Mouse (Mus musculus) lung, postnatal 4 days (tissue): Measurements from ENCODE around the gene Col6a6.
"Not testable (repeated sequence)": the region's sequence is repeated elsewhere in the genome, so short reads cannot be mapped to it uniquely, and the experiment has no call there.

Experiments used
- DNase-seq, 2 experiments: peaks; one replicate each; pipeline ENCODE4 v3.0.0; 2021

The Col6a6 gene

DNA sequence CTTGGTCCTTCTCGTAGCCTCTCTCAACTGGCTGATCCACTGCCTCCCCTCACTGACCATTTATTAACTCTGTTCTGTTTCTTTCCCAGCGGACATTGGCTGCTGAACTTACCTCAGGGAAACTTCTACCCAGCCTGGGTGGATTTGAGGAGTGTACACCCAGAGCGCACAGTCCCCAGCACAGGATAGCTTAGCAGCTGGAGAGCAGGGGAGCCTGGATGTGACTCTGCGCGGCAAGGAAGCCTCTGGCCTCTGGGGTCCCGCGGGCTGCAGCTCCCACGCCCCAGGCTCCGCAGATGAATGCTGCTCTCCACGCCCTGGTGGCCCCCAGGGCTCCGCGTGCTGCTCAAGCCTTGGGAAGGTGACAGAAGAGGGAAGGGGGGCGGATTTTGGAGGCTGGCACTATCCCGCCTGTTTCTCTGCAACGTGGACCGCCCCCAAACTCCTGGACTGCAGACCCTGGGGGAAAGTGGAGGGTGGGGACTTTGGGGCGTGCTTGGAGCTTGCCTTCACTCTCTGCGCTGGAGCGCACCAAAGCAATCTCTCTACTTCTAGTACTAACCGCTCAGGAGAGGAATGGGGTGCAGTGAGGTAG lies at the start of gene Col6a6:
TSS of gene Col6a6 (minus strand) at position 370 of the 595 bp plus-strand sequence.
- no peak for DNase-seq

DNA sequence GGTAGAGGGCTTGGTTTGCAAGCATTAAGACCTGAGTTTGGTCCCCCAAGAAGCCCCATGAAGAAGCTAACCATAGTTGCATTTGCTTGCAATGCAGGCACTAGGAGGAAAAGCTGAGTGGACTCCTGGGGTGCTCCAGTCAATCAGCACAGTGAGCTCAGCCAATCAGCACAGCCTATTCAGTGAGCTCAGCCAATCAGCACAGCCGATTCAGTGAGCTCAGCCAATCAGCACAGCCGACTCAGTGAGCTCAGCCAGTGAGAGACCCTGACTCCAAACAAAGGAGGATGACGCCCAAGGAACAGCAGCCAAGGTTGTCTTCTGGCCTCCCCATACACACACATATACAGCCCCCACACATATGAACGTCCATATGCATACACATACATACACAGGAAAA lies 48.2 kb upstream of the Col6a6 start:
- no peak for DNase-seq

DNA sequence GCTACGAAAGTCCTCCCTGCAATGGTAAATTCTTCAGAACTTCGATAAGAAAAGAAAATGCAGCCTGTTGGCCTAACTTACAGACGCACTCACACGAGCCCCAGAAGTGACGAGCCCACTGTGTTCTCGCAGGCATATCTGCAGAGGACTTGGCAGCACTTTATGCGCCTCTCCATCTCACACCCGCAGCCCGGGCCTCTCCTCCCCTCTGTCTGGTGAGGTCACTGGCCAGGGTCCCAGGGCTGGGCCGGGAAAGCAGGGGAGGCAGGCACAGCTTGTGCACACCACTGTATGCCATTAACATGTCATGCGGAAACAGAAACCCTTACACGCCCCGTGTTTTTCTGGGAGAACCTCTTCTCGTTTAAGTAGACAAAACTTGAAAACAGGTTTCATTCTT lies 43.7 kb upstream of the Col6a6 start:
- DNase-seq, result peak in 1 of 2 experiments; percentile 33

DNA sequence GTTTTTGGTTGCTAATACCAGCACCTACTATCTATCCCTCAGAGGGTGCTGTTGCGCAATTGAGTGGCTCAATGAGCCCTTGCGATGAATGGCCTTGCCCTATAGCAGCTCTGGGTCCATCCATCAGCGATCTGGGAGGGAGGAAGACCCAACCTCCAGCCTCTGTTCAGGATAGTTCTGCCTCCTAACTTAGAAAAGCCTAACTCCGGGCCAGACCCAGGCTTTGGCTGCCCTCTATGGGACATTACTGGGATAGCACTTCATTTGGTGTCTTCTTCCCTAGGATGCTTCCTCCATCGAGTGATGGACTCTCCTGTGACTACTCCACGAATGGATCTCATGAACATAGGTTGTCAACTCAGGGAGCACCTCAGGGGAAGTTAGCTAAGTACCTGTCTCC lies 29.8 kb upstream of the Col6a6 start:
- DNase-seq, result peak; percentile 30 to 69

DNA sequence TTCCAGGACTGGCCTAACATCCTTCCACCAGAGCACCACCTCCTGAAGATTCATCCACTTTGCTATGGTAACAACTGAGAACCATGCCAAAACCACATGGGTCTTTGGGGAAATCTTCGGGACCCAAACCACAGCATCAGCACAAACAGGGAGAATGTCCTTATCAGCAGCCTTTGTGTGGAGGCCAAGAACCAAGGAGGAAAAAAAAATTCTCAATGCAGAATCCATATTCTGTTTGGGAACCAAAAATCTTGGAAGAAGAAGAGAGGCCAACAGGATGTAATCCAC lies 24.8 kb upstream of the Col6a6 start:
- no peak for DNase-seq

DNA sequence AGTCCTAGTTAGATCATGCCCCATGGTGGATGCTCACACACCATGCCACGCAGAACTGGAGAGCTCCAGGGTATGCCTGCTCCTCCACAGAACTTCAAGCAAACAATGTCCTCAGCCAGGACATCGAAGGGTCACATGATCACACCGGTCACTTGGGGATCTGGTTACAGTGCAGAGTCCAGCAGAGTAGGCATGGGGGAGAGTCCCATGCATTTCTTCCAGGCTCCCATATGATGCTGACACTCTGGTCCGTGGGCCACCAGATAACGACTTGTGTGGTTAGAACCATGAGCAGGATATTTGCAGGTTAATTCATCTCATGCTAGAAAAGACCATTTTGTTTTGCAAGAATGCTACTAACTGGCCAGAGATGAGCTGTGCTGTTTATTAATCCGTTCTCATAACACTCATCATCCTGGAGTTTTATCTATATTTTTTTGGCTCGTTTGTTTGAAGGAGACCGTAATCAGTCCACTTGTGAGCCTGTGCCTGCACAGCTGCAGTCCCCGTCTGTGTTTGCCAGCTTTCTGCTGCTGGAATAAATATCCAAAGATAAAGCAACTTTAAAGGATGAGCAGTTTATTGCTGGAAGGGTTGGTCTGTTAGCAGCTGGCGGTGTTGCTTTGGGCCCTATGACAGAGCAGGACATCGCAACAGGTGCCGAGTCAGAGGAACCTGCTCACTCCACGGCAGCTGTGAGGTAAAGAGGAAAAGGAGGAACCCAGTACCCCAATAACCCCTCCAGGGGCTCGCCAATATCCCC lies 24.2 kb upstream of the Col6a6 start:
- DNase-seq, result no peak

DNA sequence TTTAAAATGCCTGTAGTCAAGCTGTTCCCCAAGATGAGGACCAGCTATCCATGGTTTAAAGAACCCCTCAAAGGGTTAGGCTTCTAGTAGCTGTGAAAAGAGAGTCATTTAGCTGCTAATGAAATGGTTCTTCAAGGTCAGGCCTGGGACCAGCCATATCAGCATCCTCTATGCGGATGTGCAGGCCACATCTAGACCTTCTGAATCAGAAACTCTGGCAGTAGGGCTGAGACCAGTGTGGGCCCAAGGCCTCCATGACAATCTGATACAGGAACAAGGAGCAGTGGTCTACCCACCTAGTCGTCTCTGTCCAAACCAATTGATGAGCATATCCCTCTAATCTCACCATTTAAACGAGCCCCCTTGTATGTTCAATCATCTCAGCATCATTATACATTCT lies 23.1 kb upstream of the Col6a6 start:
- DNase-seq, result no peak

DNA sequence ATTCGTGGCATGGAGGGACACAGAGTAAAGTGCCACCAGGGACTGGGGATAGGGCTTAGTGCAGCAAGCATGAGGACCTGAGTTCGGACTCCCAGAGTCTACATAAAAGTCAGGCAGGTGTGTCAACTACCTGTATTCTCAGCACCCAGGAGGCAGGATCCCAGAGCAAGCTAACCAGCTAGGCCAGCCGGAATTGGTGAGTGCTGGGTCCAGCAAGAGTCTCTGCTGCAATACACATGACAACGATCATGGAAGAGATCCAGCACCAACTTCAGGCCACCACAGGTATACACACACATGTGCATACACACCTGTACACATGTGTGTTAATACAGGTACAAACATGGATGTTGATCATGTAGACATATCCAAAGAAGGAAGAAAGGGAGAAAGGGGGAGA lies 20.4 kb upstream of the Col6a6 start:
- DNase-seq, result no peak

DNA sequence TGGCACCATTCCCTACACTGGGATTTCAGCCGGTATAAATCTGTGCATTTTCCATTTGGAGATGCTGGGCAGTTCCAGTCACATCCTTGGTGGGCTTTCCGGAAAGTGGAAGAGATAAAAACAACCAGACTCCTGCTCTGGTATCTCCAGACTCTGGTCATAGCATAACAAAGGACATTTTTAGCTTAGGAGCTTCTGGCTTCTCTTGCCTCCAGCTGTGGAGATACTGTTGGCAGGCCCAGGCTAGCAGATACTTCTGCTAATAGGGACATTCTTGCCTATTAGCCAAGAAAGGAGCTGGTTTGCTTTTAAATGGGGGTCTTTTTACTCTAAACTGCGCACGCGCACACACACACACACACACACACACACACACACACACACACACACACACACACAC lies 19.3 kb upstream of the Col6a6 start:
- DNase-seq, result no peak

DNA sequence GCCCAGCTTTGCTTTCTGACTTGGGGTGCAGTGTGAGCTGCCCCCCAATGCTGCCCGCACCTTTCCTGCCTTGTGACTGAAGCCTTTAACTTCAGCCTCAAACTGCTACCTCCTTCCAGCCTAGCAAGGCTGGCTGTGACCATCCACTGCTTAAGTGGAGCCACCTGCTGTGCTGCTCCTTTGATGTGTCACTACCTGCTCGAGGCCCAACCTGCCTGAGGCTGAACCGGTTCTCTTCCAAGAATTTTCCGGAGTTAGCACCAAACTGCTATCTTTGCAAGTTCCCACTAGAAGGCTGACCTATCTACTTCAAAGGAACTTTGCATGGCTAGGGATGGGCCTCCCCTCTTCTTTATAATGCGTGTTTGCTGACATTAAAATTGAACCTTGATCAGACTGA lies 13.4 kb upstream of the Col6a6 start:
- DNase-seq, result not testable (repeated sequence)

DNA sequence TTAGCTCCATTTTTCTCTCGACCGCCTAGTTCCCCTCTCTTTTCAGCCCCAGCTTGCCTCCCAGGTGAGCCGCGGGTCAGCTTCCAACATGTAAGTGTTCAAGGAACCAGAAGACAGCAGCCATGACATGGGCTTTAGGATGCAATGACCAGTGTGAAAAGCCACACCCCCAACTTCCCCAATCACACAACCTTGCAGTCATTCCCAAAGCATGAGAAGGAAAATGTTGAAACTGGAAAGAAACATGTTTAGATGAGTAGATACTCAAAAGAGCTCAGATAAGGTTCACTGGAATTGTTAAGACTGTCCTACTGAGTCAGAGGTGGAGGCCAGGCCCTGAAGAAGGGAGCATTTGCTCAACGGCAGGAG lies 11.2 kb upstream of the Col6a6 start:
- no peak for DNase-seq

DNA sequence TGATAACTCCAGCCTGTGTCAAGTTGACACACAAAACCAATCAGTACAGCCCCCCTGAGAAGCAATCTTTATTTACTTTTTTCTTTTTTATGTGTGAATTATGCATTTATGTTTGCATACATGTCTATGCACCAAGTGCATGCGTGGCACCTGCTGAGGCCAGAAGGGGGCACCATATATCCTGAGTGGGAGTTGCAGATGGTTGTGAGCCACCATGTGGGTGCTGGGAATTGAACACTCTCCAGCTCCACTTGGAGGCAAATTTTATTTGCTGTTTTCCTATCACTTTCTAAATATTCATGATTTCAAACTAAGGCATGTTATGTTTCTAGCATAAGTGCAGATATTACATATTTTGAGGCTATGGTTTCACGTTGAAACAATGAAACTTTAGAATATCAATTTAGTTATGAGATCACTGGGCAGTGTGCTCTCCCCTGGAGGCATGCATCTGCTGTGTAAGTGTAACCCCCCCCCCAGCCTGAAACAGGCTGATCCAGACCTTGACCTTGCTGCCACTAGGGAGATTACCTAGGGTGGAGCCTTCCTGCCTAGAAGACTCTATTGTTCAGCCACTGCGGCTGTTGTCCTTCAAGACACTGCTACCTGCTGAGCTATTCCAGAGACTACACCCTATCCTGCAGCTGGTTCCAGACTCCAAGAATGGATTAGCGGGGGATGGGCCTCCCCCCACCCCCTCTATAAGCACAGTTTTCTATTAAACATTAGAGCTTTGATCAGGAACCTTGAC lies 10.6 kb upstream of the Col6a6 start:
- DNase-seq, result no peak

DNA sequence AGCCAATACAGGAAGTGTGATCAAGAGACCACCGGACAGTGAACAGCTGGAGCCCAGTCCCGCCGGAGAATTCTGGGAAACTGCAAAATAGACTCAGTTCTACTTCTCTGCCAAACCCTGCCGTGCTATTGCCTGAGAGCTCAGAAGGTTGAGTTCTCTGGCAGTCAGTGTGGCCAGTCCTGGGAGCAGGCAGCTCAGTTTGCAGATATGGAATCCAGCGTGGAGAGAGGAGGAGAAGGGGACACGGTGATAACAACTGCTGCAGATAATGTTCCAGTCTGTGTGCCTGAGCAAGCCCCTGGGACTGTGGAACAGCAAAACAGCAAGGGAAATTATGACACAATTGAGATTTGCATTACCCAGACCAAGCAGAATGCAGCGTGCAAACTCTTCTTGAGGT lies 7.6 kb upstream of the Col6a6 start:
- DNase-seq, result no peak

DNA sequence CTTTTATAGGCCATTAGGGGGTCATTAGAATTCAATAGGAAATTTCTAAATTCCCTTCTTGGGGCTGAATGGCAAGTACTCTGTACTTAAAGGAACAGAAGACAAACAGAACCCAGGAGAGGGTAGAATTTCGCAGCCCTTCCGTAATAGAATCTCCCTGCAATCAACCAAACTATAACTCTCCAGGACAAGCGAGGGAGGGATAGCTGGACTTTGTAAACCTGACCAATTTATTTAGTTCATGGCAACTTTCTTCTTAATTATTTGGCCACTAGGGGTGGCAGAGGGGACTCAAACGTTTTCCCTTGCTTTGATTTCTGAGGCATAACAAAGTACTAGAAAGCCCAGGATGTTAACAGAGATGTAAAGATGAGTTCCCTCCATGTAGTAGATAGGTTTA lies 6.8 kb upstream of the Col6a6 start:
- DNase-seq, result no peak

DNA sequence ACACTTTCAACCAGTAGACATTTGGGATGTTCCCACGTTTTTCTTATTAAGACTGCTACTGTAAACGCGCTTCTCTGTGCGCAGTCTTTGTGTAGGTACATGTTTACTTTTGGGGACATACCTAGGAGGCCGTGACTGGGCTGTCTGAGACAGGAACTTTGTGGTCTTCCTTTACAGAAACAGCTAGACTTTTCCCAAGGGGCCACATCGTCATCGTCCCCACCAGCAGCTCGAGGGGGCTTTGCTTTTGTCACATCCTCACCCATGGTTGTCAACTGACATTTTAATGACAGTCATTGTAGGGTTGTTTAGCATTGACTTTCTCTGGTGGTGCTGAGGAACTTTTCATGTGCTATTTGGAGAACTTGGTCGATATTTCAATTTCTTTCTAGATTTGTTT lies 3.3 kb upstream of the Col6a6 start:
- no peak for DNase-seq

DNA sequence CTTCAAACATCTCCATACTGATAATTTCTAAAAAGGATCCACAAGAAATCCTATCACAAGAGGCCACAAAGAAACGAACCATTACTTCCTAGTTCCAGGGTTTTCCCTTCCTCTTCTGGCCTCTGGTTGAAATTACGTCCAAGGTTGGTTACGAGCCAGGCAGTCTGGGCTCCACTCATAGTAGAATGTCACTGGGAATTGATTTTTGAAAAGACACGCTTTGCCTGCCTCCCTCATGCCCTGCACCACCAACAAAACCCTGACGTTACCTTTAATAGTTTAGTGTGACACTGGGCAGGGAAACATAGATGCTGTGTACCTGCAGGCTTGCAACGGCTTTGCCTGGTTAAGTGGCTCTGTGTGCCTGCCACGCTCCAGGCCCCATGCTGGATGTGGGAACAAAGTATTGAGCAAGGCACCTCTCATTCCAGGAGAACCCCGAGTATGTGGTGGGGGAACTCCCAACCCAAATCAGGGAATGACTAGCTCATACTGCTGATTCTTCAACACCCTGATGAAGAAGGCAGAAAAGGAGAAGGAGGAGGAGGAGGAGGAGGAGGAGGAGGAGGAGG lies 798 bp downstream of the Col6a6 start:
- DNase-seq, result no peak

DNA sequence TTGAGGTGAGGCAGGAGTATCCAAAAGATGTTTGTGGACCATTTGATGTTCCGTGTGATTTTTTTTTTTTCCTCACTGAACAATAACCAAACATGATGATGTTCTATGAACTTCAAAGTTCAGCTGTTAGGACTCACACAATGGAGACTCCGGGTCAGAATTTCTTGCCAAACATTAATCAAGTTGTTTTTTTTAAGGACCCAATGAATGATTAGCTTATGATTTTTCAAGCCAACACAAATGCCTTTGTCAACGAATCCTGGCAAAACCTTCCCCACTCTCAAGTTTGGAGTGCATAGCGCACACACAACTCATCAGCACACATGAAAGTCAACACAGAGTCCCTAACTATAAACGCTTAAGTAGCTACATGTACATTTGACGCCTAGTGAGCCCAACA lies 7.2 kb downstream of the Col6a6 start:
- DNase-seq, result no peak

DNA sequence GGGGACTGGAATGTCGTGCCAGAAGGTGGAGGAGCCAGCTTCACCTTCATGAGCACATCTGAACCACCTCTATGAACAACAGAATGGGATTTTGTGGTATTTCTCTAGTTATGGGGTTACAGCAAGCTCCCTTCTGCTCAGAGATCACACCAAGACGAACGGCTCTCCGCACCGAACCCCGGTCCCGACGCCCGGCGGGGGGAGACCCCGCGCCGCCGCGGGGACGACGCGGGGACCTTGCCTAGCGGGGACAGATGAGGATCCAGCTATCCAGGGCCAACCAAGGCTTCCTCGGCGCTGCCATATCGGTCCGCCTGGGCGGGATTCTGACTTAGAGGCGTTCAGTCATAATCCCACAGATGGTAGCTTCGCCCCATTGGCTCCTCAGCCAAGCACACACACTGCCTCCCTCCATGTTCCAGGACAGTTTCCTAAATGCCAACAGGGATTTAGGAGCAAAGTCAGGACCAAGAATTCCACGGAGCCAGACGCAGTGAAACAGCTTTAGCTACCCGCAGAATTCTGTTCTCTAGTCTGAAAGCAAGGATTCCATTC lies 8.7 kb downstream of the Col6a6 start:
- no peak for DNase-seq

DNA sequence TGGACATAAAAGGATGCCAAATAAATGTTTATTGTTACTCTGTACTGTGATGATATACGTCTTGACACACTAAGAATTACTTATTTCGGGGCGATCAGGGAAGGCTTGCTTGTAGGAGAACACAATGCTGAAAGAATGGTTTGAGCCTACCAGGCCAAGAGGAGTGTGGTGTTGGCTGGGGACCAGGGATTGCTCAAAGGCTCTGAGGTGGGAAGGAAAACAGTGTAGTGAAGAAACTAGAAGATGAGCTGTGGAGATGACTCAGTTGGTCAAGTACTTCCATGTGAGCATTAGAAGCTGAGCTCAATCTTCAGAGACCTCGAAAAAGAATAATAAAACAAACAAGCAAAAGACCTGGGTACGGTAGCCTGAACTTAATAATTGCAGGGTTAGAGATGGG lies 13.5 kb downstream of the Col6a6 start:
- no peak for DNase-seq

DNA sequence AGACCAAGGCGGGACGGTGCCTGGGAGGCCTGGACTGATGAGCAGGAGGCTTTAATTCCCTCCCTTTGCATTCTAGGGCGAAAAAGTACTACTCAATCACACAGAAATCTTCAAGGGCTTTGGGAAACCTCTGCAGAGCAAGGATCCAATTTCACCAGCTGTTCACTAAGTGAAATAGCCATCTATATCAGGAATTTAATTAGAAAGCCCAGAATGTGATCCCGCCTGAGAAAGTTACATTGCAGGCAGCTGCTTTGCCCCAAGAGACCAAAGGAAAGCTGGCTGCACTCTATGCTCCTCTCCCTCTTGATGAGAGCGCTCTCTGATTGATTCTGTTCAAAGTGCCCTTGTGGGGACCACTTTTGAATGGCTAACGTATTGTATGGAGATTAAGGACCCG lies 16.5 kb downstream of the Col6a6 start:
- DNase-seq, result no peak

DNA sequence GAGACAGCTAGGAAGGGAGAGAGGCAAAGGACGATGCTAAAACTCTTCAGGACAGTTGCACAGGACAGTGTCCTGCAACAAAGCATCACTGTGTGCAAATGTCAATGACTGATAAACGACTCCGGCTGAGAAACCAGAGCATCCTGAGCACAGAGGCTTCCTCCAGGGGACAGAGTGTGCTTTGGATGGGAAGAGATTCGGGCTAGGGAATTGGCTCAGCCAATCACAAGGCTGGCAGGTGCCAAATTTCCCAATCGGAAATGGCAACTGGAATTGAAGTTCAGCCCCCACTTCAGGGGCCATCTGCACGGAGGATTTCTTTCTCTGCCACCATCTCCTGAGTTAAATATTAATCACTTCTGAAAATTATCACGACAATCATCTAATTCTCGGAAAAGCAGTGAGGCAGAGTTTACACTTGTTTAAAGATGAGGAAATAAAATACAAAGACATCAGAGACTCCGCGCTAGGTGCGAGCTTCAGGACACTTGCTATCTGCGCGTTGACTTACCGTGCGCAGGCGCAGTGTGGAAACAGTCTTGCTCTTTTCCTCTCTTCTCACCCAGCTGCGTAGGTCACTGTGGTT lies 18.9 kb downstream of the Col6a6 start:
- no peak for DNase-seq

DNA sequence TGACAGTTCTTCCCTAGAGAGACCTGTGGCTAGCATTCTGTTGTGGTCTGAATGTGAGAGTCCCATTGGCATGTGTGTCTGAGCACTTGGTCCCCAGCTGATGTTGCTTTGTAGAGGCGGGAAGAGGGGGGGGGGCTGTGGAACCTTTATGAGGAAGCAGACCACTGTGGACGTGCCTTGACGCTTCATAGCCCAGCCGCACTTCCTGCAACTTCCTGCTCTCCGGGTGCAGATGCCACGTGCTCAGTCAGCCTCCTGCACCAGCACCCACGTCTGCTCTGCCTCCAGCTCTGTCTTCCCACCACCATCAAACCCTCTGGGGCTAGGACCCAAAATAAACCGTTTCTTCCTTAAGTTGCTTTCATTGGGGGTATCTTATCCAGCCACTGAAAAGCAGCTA lies 24.5 kb downstream of the Col6a6 start:
- DNase-seq, result no peak

DNA sequence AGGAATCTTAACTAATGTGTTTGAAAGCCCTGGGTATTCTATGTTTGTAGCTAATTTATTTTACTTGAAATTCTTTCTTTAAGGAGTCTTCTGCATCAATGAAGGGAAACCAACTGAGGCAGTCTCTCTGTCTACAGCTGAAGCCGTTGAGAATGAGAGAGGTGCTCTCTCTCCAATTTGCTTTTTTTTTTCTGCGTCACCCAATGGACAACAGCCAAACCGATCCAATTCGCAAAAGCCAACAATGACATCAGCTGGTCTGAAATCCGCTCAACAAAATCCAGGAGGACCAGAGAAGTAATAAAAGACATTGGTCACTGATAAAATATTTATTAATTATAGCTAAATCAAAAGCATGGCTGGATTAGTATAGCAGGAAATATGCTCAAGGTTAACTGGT lies 26.5 kb downstream of the Col6a6 start:
- DNase-seq, result no peak

DNA sequence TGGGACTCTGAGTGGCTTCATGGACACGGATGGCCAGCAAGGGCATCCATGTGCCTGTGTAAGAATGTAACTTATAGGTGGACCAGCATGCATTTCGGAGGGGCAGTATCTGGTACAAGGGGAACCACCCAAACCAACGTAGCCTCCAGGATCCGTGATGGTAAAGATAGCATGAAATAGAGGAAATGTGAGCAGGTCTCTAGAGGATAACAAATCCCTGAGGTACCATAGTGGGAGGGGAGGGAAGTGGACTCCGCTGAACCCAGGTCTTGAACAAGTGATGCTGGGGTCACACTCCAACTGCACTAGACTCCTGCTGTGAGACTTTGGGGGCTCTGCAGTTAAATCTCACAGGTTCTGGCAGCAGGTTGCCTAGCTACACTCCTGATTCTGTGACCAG lies 27.7 kb downstream of the Col6a6 start:
- DNase-seq, result no peak
